Mouse (Mus musculus): ENCODE measurements at regions not wholly inside any gene's neighbourhood (a gene's known extent, or its start where the extent isn't known, plus 50 kb on each side); places are given as distances from the start of the nearest gene placed in this dataset.

DNA sequence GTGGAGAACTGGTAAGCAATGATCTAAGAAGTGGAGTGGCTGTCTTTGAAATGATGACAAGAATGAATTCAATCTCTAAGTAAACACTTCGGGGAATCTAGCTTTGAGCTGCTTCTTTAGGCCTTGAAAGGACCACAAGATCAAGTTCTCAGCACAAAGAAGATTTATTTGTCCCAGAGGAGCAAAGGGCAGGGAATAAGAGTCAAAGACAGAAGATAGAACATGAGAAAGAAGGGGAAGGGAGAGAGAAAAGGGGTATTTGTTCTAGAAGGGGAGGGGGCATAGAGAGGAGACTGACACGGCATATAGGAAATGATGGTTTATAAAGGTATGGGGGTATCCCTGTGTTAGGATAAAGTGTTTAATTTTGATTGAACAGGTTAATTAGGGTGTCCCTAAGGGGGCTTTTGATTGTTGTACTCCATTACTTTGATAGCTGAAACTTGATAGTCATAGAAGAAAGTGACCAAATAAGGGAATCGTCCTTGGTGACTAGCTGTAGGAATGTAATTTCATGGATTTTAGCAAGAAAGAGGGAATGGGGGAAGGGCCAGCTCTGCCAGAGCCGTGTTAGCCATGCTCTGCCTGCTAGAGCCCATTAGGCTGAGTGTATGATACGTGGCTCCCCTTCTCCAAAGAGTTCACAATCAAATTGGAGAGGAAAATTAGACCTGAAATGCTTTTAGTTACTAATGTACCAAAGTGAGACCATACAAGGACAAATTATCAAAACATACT, 531.1 kb upstream of the Tbl1xr1 start:
- no peak overlapping the region for H3K4me2 ChIP-seq (replicated peaks)
- ATAC-seq (ENCODE audit: low FRiP score) = 0 out of 2 replicates have a peak, but pooled peaks have one; percentile 51
- H3K9me3 ChIP-seq (replicated peaks) = no peaks in the 10 kb centered on the region
- H3K27me3 ChIP-seq = no peaks in the 10 kb centered on the region
- 0 out of 2 replicates have a peak overlapping the region, but pooled peaks have one; percentile 44 for H3K27ac ChIP-seq
- no peak overlapping the region for H3K4me3 ChIP-seq
- no peak overlapping the region for H3K9ac ChIP-seq
- H3K4me1 ChIP-seq = peaks cover 16% of the 10 kb centered on the region
- no peaks in the 10 kb centered on the region for H3K36me3 ChIP-seq
- 33% methylated on average over 5 of the region's 5 CpGs for WGBS

DNA sequence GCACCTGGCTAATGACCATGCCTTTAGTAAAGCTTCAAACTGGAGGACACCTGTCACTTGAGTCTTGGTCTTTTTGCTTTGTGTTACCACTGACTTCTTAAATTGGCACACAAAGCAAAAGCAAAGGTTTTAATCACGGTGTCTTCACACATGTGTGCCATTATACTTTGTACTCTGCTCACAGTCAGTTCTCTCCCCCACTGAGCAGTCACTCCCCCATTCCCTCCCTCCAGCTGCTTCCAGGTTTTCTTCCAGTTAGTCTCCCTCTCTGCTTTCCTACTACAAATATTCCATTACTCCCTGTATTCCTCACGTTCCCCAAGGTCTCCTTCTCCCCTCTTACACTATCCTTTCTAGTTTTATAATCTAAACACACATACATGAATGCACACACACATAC, 530.0 kb upstream of the Tbl1xr1 start:
- no peak overlapping the region for H3K4me3 ChIP-seq
- ATAC-seq (ENCODE audit: low FRiP score) = no peak
- H3K9me3 ChIP-seq (replicated peaks) = no peaks in the 10 kb centered on the region
- WGBS = 39% methylated on average over 2 of the region's 2 CpGs
- H3K4me1 ChIP-seq = peaks cover 16% of the 10 kb centered on the region
- no peak overlapping the region; the same call in 1 of the 2 replicates for H3K27ac ChIP-seq
- no peaks in the 10 kb centered on the region for H3K27me3 ChIP-seq
- H3K9ac ChIP-seq = no peak overlapping the region
- H3K4me2 ChIP-seq (replicated peaks) = no peak overlapping the region
- no peaks in the 10 kb centered on the region for H3K36me3 ChIP-seq

GRCm38 (mm10) chr3:21549671-21550070, 526.8 kb upstream of the Tbl1xr1 start:
- Histone ChIP-seq H3K27me3 (no peaks in the 10 kb centered on the region), H3K4me3 (no peak overlapping the region), H3K4me2 (replicated peaks) (no peak overlapping the region), H3K27ac (no peak overlapping the region), H3K9ac (no peak overlapping the region), H3K36me3 (no peaks in the 10 kb centered on the region), H3K9me3 (replicated peaks) (no peaks in the 10 kb centered on the region), H3K4me1 (peaks cover 23% of the 10 kb centered on the region)
- WGBS = 44% methylated on average over 4 of the region's 4 CpGs
- ATAC-seq (ENCODE audit: low FRiP score) = no peak

GRCm38 (mm10) chr3:21553159-21553758, 523.2 kb upstream of the Tbl1xr1 start:
- Histone ChIP-seq H3K27ac (peak overlapping the region; percentile 56), H3K4me1 (peaks cover 7% of the 10 kb centered on the region; the same call in 1 of the 2 replicates), H3K4me2 (replicated peaks) (no peak overlapping the region), H3K9ac (no peak overlapping the region), H3K9me3 (replicated peaks) (no peaks in the 10 kb centered on the region), H3K27me3 (no peaks in the 10 kb centered on the region), H3K36me3 (no peaks in the 10 kb centered on the region), H3K4me3 (no peak overlapping the region)
- peak; percentile 84 for ATAC-seq (ENCODE audit: low FRiP score)
- 36% methylated on average over 3 of the region's 3 CpGs for whole genome bisulfite sequencing

GRCm38 (mm10) chr3:21553859-21554258, 522.6 kb upstream of the Tbl1xr1 start:
- H3K4me1 ChIP-seq = peaks cover 7% of the 10 kb centered on the region; the same call in 1 of the 2 replicates
- no peaks in the 10 kb centered on the region for H3K27me3 ChIP-seq
- H3K9ac ChIP-seq = no peak overlapping the region
- H3K4me2 ChIP-seq (replicated peaks) = no peak overlapping the region
- no peak overlapping the region for H3K27ac ChIP-seq
- H3K9me3 ChIP-seq (replicated peaks) = no peaks in the 10 kb centered on the region
- ATAC-seq (ENCODE audit: low FRiP score) = no peak
- WGBS = 36% methylated on average over 1 of the region's 1 CpGs
- no peaks in the 10 kb centered on the region for H3K36me3 ChIP-seq
- H3K4me3 ChIP-seq = no peak overlapping the region

GRCm38 (mm10) chr3:21557963-21558441, 518.5 kb upstream of the Tbl1xr1 start:
- H3K9ac ChIP-seq = no peak overlapping the region
- no peaks in the 10 kb centered on the region for H3K27me3 ChIP-seq
- no peak for ATAC-seq (ENCODE audit: low FRiP score)
- no peaks in the 10 kb centered on the region for H3K9me3 ChIP-seq (replicated peaks)
- no peak overlapping the region for H3K27ac ChIP-seq
- peaks cover 7% of the 10 kb centered on the region; the same call in 1 of the 2 replicates for H3K4me1 ChIP-seq
- H3K36me3 ChIP-seq = no peaks in the 10 kb centered on the region
- WGBS = 73% methylated on average over 12 of the region's 12 CpGs
- H3K4me2 ChIP-seq (replicated peaks) = no peak overlapping the region
- no peak overlapping the region for H3K4me3 ChIP-seq

GRCm38 (mm10) chr3:21562771-21563312, 513.6 kb upstream of the Tbl1xr1 start:
- WGBS = 79% methylated on average over 2 of the region's 2 CpGs
- Histone ChIP-seq H3K9me3 (replicated peaks) (no peaks in the 10 kb centered on the region), H3K9ac (no peak overlapping the region), H3K4me2 (replicated peaks) (no peak overlapping the region), H3K4me3 (no peak overlapping the region), H3K27me3 (no peaks in the 10 kb centered on the region), H3K27ac (no peak overlapping the region), H3K4me1 (peaks cover 13% of the 10 kb centered on the region), H3K36me3 (no peaks in the 10 kb centered on the region)
- ATAC-seq (ENCODE audit: low FRiP score) = no peak

DNA sequence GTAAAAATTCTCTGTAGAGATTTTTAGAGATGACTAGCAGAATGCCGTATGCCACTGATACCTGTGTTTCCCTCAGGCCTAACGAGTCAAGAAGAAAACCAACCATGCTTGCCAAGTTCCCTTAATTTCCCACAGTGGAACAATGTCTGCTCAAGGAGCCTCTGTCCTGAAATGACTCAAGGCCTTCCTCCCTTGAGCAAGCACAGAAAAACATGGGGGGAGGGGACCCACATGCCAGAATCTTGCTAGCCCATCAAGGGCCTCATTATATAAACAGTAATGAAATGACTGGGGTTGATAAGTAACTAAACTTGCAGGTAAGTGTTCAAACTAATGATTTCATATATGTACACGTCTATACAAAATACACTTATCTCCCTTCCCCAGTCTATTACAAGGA, 513.0 kb upstream of the Tbl1xr1 start:
- no peak overlapping the region for H3K4me3 ChIP-seq
- H3K9me3 ChIP-seq (replicated peaks) = no peaks in the 10 kb centered on the region
- no peaks in the 10 kb centered on the region for H3K36me3 ChIP-seq
- no peak for ATAC-seq (ENCODE audit: low FRiP score)
- no peak overlapping the region for H3K4me2 ChIP-seq (replicated peaks)
- peaks cover 13% of the 10 kb centered on the region for H3K4me1 ChIP-seq
- WGBS = 65% methylated on average over 3 of the region's 3 CpGs
- no peak overlapping the region for H3K9ac ChIP-seq
- no peaks in the 10 kb centered on the region for H3K27me3 ChIP-seq
- H3K27ac ChIP-seq = no peak overlapping the region

- peaks cover 13% of the 10 kb centered on the region for H3K4me1 ChIP-seq
- 9% methylated on average over 3 of the region's 3 CpGs for WGBS
- no peak overlapping the region for H3K9ac ChIP-seq
- no peaks in the 10 kb centered on the region for H3K36me3 ChIP-seq
- peak; percentile 79 for ATAC-seq (ENCODE audit: low FRiP score)
- no peaks in the 10 kb centered on the region for H3K27me3 ChIP-seq
- H3K4me3 ChIP-seq = no peak overlapping the region
- H3K9me3 ChIP-seq (replicated peaks) = no peaks in the 10 kb centered on the region
- H3K27ac ChIP-seq = peak overlapping the region; percentile 49
- H3K4me2 ChIP-seq (replicated peaks) = no peak overlapping the region
Measured at GRCm38 (mm10) chr3:21564211-21564781, 512.2 kb upstream of the Tbl1xr1 start.

GRCm38 (mm10) chr3:21564847-21565485, 511.5 kb upstream of the Tbl1xr1 start:
- WGBS = 44% methylated on average over 4 of the region's 4 CpGs
- peaks cover 13% of the 10 kb centered on the region for H3K4me1 ChIP-seq
- no peak; the same call in 1 of the 2 replicates for ATAC-seq (ENCODE audit: low FRiP score)
- no peak overlapping the region for H3K4me3 ChIP-seq
- H3K9ac ChIP-seq = no peak overlapping the region
- no peaks in the 10 kb centered on the region for H3K9me3 ChIP-seq (replicated peaks)
- H3K4me2 ChIP-seq (replicated peaks) = no peak overlapping the region
- H3K27ac ChIP-seq = peak overlapping the region; percentile 49
- H3K36me3 ChIP-seq = no peaks in the 10 kb centered on the region
- no peaks in the 10 kb centered on the region for H3K27me3 ChIP-seq

- no peak for ATAC-seq (ENCODE audit: low FRiP score)
- WGBS = 84% methylated on average over 1 of the region's 1 CpGs
- H3K27me3 ChIP-seq = no peaks in the 10 kb centered on the region
- H3K36me3 ChIP-seq = no peaks in the 10 kb centered on the region
- H3K4me1 ChIP-seq = peaks cover 4% of the 10 kb centered on the region
- no peak overlapping the region for H3K4me2 ChIP-seq (replicated peaks)
- no peak overlapping the region for H3K27ac ChIP-seq
- no peak overlapping the region for H3K9ac ChIP-seq
- H3K9me3 ChIP-seq (replicated peaks) = no peaks in the 10 kb centered on the region
- no peak overlapping the region for H3K4me3 ChIP-seq
Measured at GRCm38 (mm10) chr3:21569721-21570120, 506.7 kb upstream of the Tbl1xr1 start.

GRCm38 (mm10) chr3:21578635-21579034, 497.8 kb upstream of the Tbl1xr1 start:
- Histone ChIP-seq H3K9ac (no peak overlapping the region), H3K4me1 (no peaks in the 10 kb centered on the region), H3K27ac (no peak overlapping the region), H3K27me3 (no peaks in the 10 kb centered on the region), H3K4me2 (replicated peaks) (no peak overlapping the region), H3K36me3 (no peaks in the 10 kb centered on the region), H3K4me3 (no peak overlapping the region), H3K9me3 (replicated peaks) (no peaks in the 10 kb centered on the region)
- 67% methylated on average over 3 of the region's 3 CpGs for WGBS
- no peak for ATAC-seq (ENCODE audit: low FRiP score)

Measured in hindbrain, embryonic 12.5 days (tissue).